Mouse (Mus musculus) kidney, adult 2 months (tissue): ENCODE results near the gene Mapkbp1.

ENCODE experiments used
- CTCF ChIP-seq: fragments of 200-500 bp; conservative IDR thresholded peaks from 2 replicates; pipeline ENCODE4 v1.5.1; 2011; ENCODE audit warnings: low read depth, mild to moderate bottlenecking, control low read depth, low read length, moderate library complexity, mixed read lengths; ENCODE audit not compliant: insufficient read depth, insufficient read length
- POLR2A ChIP-seq: fragments of 200-500 bp; IDR thresholded peaks from one replicate; pipeline ENCODE4 v1.6.1; 2011; ENCODE audit warnings: low read depth, low read length, control low read depth

GRCm38 (mm10) chr2:120000882-120001584 is 28.5 kb downstream of the Mapkbp1 start:
- TF ChIP-seq CTCF: no peak
- no peak for TF ChIP-seq POLR2A
